Mouse (Mus musculus) midbrain, postnatal 0 days (tissue): Measurements from ENCODE around the gene Unc13c. TPM values are rescaled to one million over a fixed set of nuclear protein-coding genes. Genes with fewer than 3 reads are reported as not detected.

Experiments used
- ATAC-seq: fragments of 200-750 bp; cut with Nextera tagmentation; 2 replicates; pipeline ENCODE4 v1.8.0; 2017; ENCODE audit warnings: moderate number of reproducible peaks, mild to moderate bottlenecking, moderate TSS enrichment, moderate library complexity; ENCODE audit not compliant: low FRiP score
- DNase-seq: peaks from one replicate; pipeline ENCODE4 v3.0.0-alpha.2; 2015; ENCODE audit warnings: low spot score
- H3K27ac ChIP-seq: fragments of 300-500 bp; sonication (generic); 2 replicates; pipeline ENCODE4 v1.5.1; 2014; ENCODE audit warnings: low read depth, mild to moderate bottlenecking, low read length, mixed read lengths
- H3K27me3 ChIP-seq: fragments of 300-500 bp; sonication (generic); 2 replicates; pipeline ENCODE4 v1.6.1; 2014; ENCODE audit warnings: low read length, control low read depth, mixed read lengths; ENCODE audit not compliant: insufficient read depth
- H3K36me3 ChIP-seq: fragments of 300-500 bp; sonication (generic); 2 replicates; pipeline ENCODE4 v1.6.1; 2014; ENCODE audit warnings: low read length, control low read depth, mixed read lengths; ENCODE audit not compliant: insufficient read depth
- H3K4me1 ChIP-seq: fragments of 300-500 bp; sonication (generic); 2 replicates; pipeline ENCODE4 v1.6.1; 2014; ENCODE audit warnings: mild to moderate bottlenecking, control low read depth, antibody characterized with exemption, low read length, mixed read lengths; ENCODE audit not compliant: insufficient read depth
- H3K4me2 ChIP-seq: fragments of 300-500 bp; sonication (generic); 2 replicates; pipeline ENCODE4 v1.6.1; 2014; ENCODE audit warnings: low read depth, mild to moderate bottlenecking, low read length, mixed read lengths; ENCODE audit not compliant: poor library complexity, severe bottlenecking
- H3K4me3 ChIP-seq: fragments of 300-500 bp; sonication (generic); 2 replicates; pipeline ENCODE4 v1.5.1; 2014; ENCODE audit warnings: low read depth, mild to moderate bottlenecking, low read length, moderate library complexity
- H3K9ac ChIP-seq: fragments of 300-500 bp; sonication (generic); replicated peaks from 2 replicates; pipeline ENCODE4 v1.6.1; 2014; ENCODE audit warnings: mild to moderate bottlenecking, low read length, moderate library complexity, mixed read lengths; ENCODE audit not compliant: poor library complexity, severe bottlenecking
- H3K9me3 ChIP-seq: fragments of 300-500 bp; sonication (generic); 2 replicates; pipeline ENCODE4 v1.6.1; 2016; ENCODE audit warnings: low read length, control low read depth
- CTCF ChIP-seq: IDR thresholded peaks from 2 replicates; pipeline ENCODE4 v1.5.1; 2016; ENCODE audit warnings: antibody characterized with exemption, mild to moderate bottlenecking
- WGBS: fragments of 180-500 bp; shearing (Covaris S2); extraction: QIAGEN DNeasy Blood & Tissue Kit; methylation state at CpG from one replicate; pipeline ENCODE4 v1.1.7; 2014; 5-methylcytosine and 5-hydroxymethylcytosine counted together
- polyA plus RNA-seq: library from polyadenylated mRNA; unstranded; fragments of >200 nt; fragmentation: Nextera tagmentation; extraction: Ambion mirVana; gene quantifications from 2 replicates; pipeline ENCODE4 v1.2.1, GENCODE M21; 2015
- total RNA-seq: library from RNA; depleted of rRNA; stranded (reverse); fragments of >200 nt; gene quantifications from 2 replicates; pipeline ENCODE4 v1.2.3, GENCODE M21; 2014

Gene Unc13c
- total and polyA plus RNA-seq, 2 experiments from 2014 or later, result 6.3 to 15.3 TPM

- Histone ChIP-seq H3K27me3 (no peaks in the 10 kb centered on the region), H3K4me3 (no peak overlapping the region), H3K4me2 (no peak overlapping the region), H3K9me3 (0 out of 2 replicates have a peak, but pooled peaks cover 2% of the 10 kb centered on the region), H3K9ac (no peak overlapping the region), H3K36me3 (no peaks in the 10 kb centered on the region), H3K27ac (no peak overlapping the region), H3K4me1 (no peaks in the 10 kb centered on the region)
- ATAC-seq, result no peak
- WGBS, result 87% methylated on average over 3 of the region's 3 CpGs
- no peak for DNase-seq
- no peak for TF ChIP-seq CTCF
These were observed 70.2 kb downstream of the Unc13c start for GRCm38 (mm10) chr9:73898516-73898915.

DNA sequence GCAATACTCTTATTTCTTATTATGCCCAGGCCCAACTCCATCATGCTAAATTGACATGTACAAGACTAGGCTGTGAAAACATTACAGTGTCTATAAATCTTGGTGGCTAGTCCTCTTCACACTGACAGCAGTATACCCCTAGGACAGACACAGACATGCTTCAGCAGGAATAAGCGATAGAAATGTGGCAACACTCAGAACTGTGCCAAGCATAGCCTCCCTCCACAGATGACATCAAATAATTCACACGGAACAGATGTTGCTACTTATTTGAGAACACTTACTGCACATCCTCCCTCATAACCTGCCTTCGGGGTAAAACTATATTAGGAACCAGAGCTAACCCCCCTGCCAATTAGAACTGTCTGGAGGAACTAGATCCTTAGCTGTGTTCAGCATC is 72.6 kb downstream of the Unc13c start:
- WGBS, result 75% methylated on average over 3 of the region's 3 CpGs
- ATAC-seq, result no peak
- H3K9me3 ChIP-seq, result 0 out of 2 replicates have a peak, but pooled peaks cover 2% of the 10 kb centered on the region

DNA sequence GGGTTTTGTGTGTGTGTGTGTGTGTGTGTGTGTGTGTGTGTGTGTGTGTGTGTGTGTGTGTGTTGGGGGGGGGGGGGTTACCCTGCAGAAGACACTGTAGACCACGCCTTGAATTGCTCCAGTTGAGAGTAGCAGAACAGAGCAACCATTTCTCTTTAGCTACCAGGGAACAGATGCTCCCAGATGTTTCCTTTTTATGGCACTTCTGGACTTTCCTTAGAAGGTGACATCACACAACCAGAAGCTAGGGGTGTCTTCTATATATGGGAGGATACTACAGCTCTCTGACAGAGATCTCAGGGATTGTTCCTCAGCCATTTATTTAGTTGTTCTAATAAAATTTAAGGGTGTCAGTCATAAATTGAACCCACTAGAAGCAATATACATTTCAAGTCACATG is 85.2 kb downstream of the Unc13c start:
- no peak overlapping the region for H3K4me3 ChIP-seq
- 56% methylated on average over 1 of the region's 1 CpGs for WGBS
- no peaks in the 10 kb centered on the region for H3K9me3 ChIP-seq
- no peaks in the 10 kb centered on the region for H3K4me1 ChIP-seq
- no peak for TF ChIP-seq CTCF
- no peak for DNase-seq
- H3K27ac ChIP-seq, result no peak overlapping the region
- no peak for ATAC-seq
- H3K36me3 ChIP-seq, result no peaks in the 10 kb centered on the region
- no peak overlapping the region for H3K4me2 ChIP-seq
- H3K27me3 ChIP-seq, result no peaks in the 10 kb centered on the region
- no peak overlapping the region for H3K9ac ChIP-seq

More for the DNA sequence above, 72.6 kb downstream of the Unc13c start:
- H3K27me3 ChIP-seq, result no peaks in the 10 kb centered on the region
- no peak overlapping the region for H3K4me3 ChIP-seq
- H3K9ac ChIP-seq, result no peak overlapping the region
- H3K36me3 ChIP-seq, result no peaks in the 10 kb centered on the region
- H3K27ac ChIP-seq, result no peak overlapping the region
- no peak overlapping the region for H3K4me2 ChIP-seq
- no peaks in the 10 kb centered on the region for H3K4me1 ChIP-seq
- DNase-seq, result peak; percentile 9
- no peak for TF ChIP-seq CTCF

GRCm38 (mm10) chr9:73883143-73883542 is 85.6 kb downstream of the Unc13c start:
- ATAC-seq (no peak), DNase-seq (peak; percentile 74)
- 60% methylated on average over 1 of the region's 1 CpGs for WGBS
- no peak overlapping the region for H3K4me3 ChIP-seq
- no peaks in the 10 kb centered on the region for H3K4me1 ChIP-seq
- no peaks in the 10 kb centered on the region for H3K27me3 ChIP-seq
- no peak overlapping the region for H3K27ac ChIP-seq
- no peak for TF ChIP-seq CTCF
- no peaks in the 10 kb centered on the region for H3K36me3 ChIP-seq
- H3K4me2 ChIP-seq, result no peak overlapping the region
- no peaks in the 10 kb centered on the region for H3K9me3 ChIP-seq
- no peak overlapping the region for H3K9ac ChIP-seq

- no peak overlapping the region for H3K4me2 ChIP-seq
- H3K4me1 ChIP-seq, result no peaks in the 10 kb centered on the region
- H3K36me3 ChIP-seq, result no peaks in the 10 kb centered on the region
- H3K27me3 ChIP-seq, result no peaks in the 10 kb centered on the region
- ATAC-seq, result no peak
- peak; percentile 65 for DNase-seq
- H3K9me3 ChIP-seq, result no peaks in the 10 kb centered on the region
- no peak for TF ChIP-seq CTCF
- no peak overlapping the region for H3K9ac ChIP-seq
- 81% methylated on average over 5 of the region's 5 CpGs for WGBS
- no peak overlapping the region for H3K4me3 ChIP-seq
- H3K27ac ChIP-seq, result no peak overlapping the region
These were observed 86.3 kb downstream of the Unc13c start for GRCm38 (mm10) chr9:73882393-73882919.

- no peaks in the 10 kb centered on the region for H3K27me3 ChIP-seq
- H3K9ac ChIP-seq, result no peak overlapping the region
- no peak overlapping the region for H3K4me3 ChIP-seq
- WGBS, result 54% methylated on average over 2 of the region's 2 CpGs
- H3K36me3 ChIP-seq, result no peaks in the 10 kb centered on the region
- DNase-seq (peak; percentile 21), ATAC-seq (no peak)
- no peaks in the 10 kb centered on the region; the same call in 1 of the 2 replicates for H3K4me1 ChIP-seq
- H3K4me2 ChIP-seq, result no peak overlapping the region
- H3K9me3 ChIP-seq, result no peaks in the 10 kb centered on the region
- no peak for TF ChIP-seq CTCF
- H3K27ac ChIP-seq, result no peak overlapping the region
These were observed 101.2 kb downstream of the Unc13c start for GRCm38 (mm10) chr9:73867410-73868067.
